Mouse (Mus musculus): ENCODE measurements at regions not wholly inside any gene's neighbourhood (a gene's known extent, or its start where the extent isn't known, plus 50 kb on each side); places are given as distances from the start of the nearest gene placed in this dataset.
"Not testable (repeated sequence)": the region's sequence is repeated elsewhere in the genome, so short reads cannot be mapped to it uniquely, and the experiment has no call there.

- TF ChIP-seq POLR2A (IDR thresholded peaks at IDR 0.05; ENCODE audit: borderline replicate concordance, extremely low read depth, insufficient read depth, insufficient read length, poor library complexity, severe bottlenecking) (no peak), CTCF (IDR thresholded peaks at IDR 0.05; ENCODE audit: borderline replicate concordance, extremely low read depth, insufficient read depth, insufficient read length) (no peak)
- DNase-seq (ENCODE audit: low read depth) = peak; percentile 49
Observed at GRCm38 (mm10) chr6:143440237-143440950, 273.4 kb downstream of the Etnk1 start.

- DNase-seq (ENCODE audit: low read depth) = no peak
- TF ChIP-seq CTCF (IDR thresholded peaks at IDR 0.05; ENCODE audit: borderline replicate concordance, extremely low read depth, insufficient read depth, insufficient read length) (no peak), POLR2A (IDR thresholded peaks at IDR 0.05; ENCODE audit: borderline replicate concordance, extremely low read depth, insufficient read depth, insufficient read length, poor library complexity, severe bottlenecking) (no peak)
Observed at GRCm38 (mm10) chr6:143442361-143442760, 275.3 kb downstream of the Etnk1 start.

- DNase-seq (ENCODE audit: low read depth) = no peak
- no peak for TF ChIP-seq CTCF (IDR thresholded peaks at IDR 0.05; ENCODE audit: borderline replicate concordance, extremely low read depth, insufficient read depth, insufficient read length)
- TF ChIP-seq POLR2A (IDR thresholded peaks at IDR 0.05; ENCODE audit: borderline replicate concordance, extremely low read depth, insufficient read depth, insufficient read length, poor library complexity, severe bottlenecking) = no peak
Observed at GRCm38 (mm10) chr6:143443446-143443845, 276.4 kb downstream of the Etnk1 start.

- DNase-seq (ENCODE audit: low read depth) = no peak
- no peak for TF ChIP-seq POLR2A (IDR thresholded peaks at IDR 0.05; ENCODE audit: borderline replicate concordance, extremely low read depth, insufficient read depth, insufficient read length, poor library complexity, severe bottlenecking)
- TF ChIP-seq CTCF (IDR thresholded peaks at IDR 0.05; ENCODE audit: borderline replicate concordance, extremely low read depth, insufficient read depth, insufficient read length) = no peak
Observed at GRCm38 (mm10) chr6:143444782-143445181, 277.8 kb downstream of the Etnk1 start.

- TF ChIP-seq POLR2A (IDR thresholded peaks at IDR 0.05; ENCODE audit: borderline replicate concordance, extremely low read depth, insufficient read depth, insufficient read length, poor library complexity, severe bottlenecking) (no peak), CTCF (IDR thresholded peaks at IDR 0.05; ENCODE audit: borderline replicate concordance, extremely low read depth, insufficient read depth, insufficient read length) (no peak)
- DNase-seq (ENCODE audit: low read depth) = no peak
Observed at GRCm38 (mm10) chr6:143445834-143446552, 279.0 kb downstream of the Etnk1 start.

GRCm38 (mm10) chr6:143447060-143447459, 280.0 kb downstream of the Etnk1 start:
- TF ChIP-seq CTCF (IDR thresholded peaks at IDR 0.05; ENCODE audit: borderline replicate concordance, extremely low read depth, insufficient read depth, insufficient read length) (no peak), POLR2A (IDR thresholded peaks at IDR 0.05; ENCODE audit: borderline replicate concordance, extremely low read depth, insufficient read depth, insufficient read length, poor library complexity, severe bottlenecking) (no peak)
- peak; percentile 44 for DNase-seq (ENCODE audit: low read depth)

- TF ChIP-seq POLR2A (IDR thresholded peaks at IDR 0.05; ENCODE audit: borderline replicate concordance, extremely low read depth, insufficient read depth, insufficient read length, poor library complexity, severe bottlenecking) = no peak
- no peak for TF ChIP-seq CTCF (IDR thresholded peaks at IDR 0.05; ENCODE audit: borderline replicate concordance, extremely low read depth, insufficient read depth, insufficient read length)
- DNase-seq (ENCODE audit: low read depth) = no peak
Observed at GRCm38 (mm10) chr6:143449071-143449470, 282.1 kb downstream of the Etnk1 start.

- DNase-seq (ENCODE audit: low read depth) = no peak
- TF ChIP-seq POLR2A (IDR thresholded peaks at IDR 0.05; ENCODE audit: borderline replicate concordance, extremely low read depth, insufficient read depth, insufficient read length, poor library complexity, severe bottlenecking) (no peak), CTCF (IDR thresholded peaks at IDR 0.05; ENCODE audit: borderline replicate concordance, extremely low read depth, insufficient read depth, insufficient read length) (no peak)
Observed at GRCm38 (mm10) chr6:143451869-143452268, 284.8 kb downstream of the Etnk1 start.

- no peak for DNase-seq (ENCODE audit: low read depth)
- no peak for TF ChIP-seq POLR2A (IDR thresholded peaks at IDR 0.05; ENCODE audit: borderline replicate concordance, extremely low read depth, insufficient read depth, insufficient read length, poor library complexity, severe bottlenecking)
- no peak for TF ChIP-seq CTCF (IDR thresholded peaks at IDR 0.05; ENCODE audit: borderline replicate concordance, extremely low read depth, insufficient read depth, insufficient read length)
Observed at GRCm38 (mm10) chr6:143454695-143455218, 287.7 kb downstream of the Etnk1 start.

- no peak for DNase-seq (ENCODE audit: low read depth)
- TF ChIP-seq CTCF (IDR thresholded peaks at IDR 0.05; ENCODE audit: borderline replicate concordance, extremely low read depth, insufficient read depth, insufficient read length) (peak; percentile 49; the same call in 1 of the 2 replicates), POLR2A (IDR thresholded peaks at IDR 0.05; ENCODE audit: borderline replicate concordance, extremely low read depth, insufficient read depth, insufficient read length, poor library complexity, severe bottlenecking) (no peak)
Observed at GRCm38 (mm10) chr6:143464907-143465537, 298.0 kb downstream of the Etnk1 start.

- DNase-seq (ENCODE audit: low read depth) = not testable (repeated sequence)
Observed at GRCm38 (mm10) chr6:143472676-143473075, 305.7 kb downstream of the Etnk1 start.

Data from brain, embryonic 14.5 days (tissue).